Mouse (Mus musculus) ES-CJ7 (cell line): Measurements from ENCODE around the gene Nucb1.
A peak's percentile ranks its signal among the peaks of the same experiment; 100 is the strongest.
"Not testable (repeated sequence)": the region's sequence is repeated elsewhere in the genome, so short reads cannot be mapped to it uniquely, and the experiment has no call there.

Experiments used
- DNase-seq: peaks from one replicate; pipeline ENCODE4 v3.0.0; 2011; ENCODE audit warnings: low read depth, low spot score

Nucb1 gene

DNA sequence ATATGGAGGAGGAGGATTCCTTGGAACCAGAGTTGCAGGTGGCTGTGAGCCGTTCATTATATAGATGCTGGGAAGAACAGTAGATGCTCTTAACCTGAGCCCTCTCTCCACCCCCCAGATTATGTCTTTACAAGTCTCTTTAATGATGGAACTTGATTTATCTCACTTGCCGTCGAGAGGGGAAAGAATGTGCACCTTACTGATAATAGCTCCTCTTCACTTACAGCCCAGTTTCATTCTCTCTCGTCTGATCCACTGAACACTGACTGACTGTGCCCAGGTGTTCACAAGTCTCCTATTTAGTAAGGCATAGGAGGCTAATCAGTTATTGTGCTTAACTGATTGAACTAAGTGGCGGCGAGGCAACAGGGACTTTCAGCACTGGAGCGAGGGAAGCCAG, 20.6 kb downstream of the Nucb1 start:
- no peak for DNase-seq

- peak; percentile 64 for DNase-seq
Measured at GRCm38 (mm10) chr7:45488293-45489204, 21.7 kb downstream of the Nucb1 start, which contains the start of gene Dhdh. TSS of gene Dhdh (minus strand) at chr7:45488805.

- DNase-seq = no peak
Measured at GRCm38 (mm10) chr7:45487861-45488292, 22.3 kb downstream of the Nucb1 start.

GRCm38 (mm10) chr7:45486761-45487415, 23.3 kb downstream of the Nucb1 start, which contains the start of gene Gm45808:
TSS of gene Gm45808 (minus strand) at chr7:45486811.
- no peak for DNase-seq

DNA sequence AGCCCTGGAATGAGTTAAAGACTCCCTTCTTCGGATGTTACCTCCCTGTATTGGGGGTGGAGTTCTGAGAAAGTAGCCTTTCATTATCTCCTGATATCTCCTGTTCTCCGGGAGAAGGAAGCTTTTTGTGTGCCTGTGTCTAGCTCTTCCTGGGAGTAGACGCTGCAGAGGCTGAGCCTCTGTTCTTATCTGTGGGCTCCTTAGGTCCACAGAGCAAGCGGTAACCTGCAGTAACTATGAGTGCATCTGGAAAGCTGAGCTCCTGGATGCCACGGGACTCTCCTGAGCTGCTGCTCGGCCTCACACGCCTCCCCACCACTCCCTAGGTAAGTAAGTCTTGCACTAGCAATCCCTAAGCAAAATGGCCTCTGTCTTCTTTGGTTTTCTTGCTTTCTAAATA, 24.0 kb downstream of the Nucb1 start:
- no peak for DNase-seq

DNA sequence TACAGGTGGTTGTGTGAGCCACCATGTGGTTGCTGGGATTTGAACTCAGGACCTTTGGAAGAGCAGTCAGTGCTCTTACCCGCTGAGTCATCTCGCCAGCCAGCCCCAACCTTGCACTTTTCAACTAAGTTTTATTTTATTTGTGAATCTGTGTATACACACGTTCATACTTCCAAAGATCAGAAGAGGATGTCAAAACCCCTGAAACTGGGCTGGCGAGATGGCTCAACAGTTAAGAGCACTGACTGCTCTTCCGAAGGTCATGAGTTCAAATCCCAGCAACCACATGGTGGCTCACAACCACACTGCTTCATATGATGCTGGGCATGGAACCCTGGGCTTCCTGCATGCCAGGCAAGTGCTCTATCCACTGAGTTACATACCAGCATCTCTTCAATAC, 25.2 kb downstream of the Nucb1 start:
- not testable (repeated sequence) for DNase-seq

- DNase-seq = no peak
Measured at GRCm38 (mm10) chr7:45482166-45482565, 28.0 kb downstream of the Nucb1 start.

DNA sequence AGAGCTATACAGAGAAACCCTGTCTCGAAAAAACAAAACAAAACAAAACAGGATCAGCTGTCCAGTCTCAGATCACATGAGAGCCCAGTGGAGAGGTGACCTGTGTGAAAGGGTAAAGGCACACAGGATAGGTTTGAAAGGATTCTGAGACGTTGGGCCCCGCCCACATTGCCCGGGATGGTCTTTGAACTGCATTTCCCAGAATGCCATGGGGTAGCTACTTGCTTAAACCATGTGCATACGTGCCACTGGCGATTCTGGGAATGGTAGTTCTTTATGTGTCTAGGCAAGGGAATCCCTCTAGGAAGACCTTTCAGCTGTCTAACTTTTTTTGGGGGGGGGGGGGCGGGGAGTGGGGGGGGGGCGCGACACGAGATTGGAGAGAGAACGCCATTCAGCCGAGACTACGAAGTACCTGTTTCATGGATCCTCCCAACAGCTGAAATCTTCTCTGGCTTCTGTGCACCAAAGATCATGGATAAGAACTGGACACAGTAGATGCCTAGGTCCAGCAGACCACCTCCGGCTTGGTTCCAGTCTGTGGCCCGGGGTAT, 28.8 kb downstream of the Nucb1 start, which contains the start of gene Tulp2:
TSS of gene Tulp2 (plus strand) at position 504 of the 554 bp plus-strand sequence.
- peak; percentile 90 for DNase-seq

DNA sequence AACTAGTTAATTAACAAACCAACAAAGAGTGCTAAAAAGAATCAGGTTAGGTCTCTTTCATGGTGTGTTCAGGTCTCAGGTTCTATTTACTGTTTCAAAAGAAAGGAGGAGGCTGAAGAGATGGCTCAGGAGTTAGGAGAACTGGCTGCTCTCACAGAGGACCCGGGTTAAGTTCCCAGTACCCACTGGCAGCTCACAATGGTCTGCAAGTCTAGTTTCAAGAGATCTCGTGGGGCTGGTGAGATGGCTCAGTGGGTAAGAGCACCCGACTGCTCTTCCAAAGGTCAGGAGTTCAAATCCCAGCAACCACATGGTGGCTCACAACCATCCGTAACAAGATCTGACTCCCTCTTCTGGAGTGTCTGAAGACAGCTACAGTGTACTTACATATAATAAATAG, 29.9 kb downstream of the Nucb1 start:
- not testable (repeated sequence) for DNase-seq

GRCm38 (mm10) chr7:45478774-45479173, 31.4 kb downstream of the Nucb1 start:
- no peak for DNase-seq

DNA sequence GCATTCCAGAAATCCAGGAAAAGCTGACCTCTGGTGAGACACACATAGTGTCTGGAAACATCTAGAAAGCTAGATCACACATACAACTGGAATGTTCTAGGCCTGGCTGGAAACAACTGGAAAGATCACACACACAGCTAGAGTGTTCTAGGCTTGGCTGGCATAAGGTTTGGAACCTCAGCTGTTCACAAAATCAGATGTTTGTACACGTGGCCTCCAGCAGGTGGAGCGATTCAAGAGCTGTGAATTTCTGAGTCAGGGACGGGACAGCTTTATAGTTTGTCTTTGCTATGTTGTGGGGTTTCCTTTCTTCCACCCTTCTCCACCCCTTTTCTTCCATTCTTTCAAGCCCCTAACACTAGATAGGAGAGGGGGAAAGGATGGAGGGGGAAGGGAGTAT, 33.2 kb downstream of the Nucb1 start:
- DNase-seq = peak; percentile 77

DNA sequence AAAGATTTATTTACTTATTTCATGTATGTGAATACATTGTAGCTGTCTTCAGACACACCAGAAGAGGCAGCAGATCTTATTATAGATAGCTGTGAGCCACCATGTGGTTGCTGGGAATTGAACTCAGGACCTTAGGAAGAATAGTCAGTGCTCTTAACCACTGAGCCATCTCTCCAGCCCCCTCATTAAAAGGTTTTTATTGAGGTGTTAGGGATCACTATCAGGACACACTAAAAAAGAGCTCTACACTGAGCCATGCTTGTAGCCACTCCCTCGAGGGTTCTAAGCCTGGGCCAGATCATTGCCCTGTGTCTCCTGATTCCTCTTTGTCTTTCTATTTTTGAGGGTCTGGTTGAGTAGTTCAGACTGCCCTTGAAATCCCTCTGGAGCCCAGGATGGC, 33.8 kb downstream of the Nucb1 start:
- DNase-seq = no peak

DNA sequence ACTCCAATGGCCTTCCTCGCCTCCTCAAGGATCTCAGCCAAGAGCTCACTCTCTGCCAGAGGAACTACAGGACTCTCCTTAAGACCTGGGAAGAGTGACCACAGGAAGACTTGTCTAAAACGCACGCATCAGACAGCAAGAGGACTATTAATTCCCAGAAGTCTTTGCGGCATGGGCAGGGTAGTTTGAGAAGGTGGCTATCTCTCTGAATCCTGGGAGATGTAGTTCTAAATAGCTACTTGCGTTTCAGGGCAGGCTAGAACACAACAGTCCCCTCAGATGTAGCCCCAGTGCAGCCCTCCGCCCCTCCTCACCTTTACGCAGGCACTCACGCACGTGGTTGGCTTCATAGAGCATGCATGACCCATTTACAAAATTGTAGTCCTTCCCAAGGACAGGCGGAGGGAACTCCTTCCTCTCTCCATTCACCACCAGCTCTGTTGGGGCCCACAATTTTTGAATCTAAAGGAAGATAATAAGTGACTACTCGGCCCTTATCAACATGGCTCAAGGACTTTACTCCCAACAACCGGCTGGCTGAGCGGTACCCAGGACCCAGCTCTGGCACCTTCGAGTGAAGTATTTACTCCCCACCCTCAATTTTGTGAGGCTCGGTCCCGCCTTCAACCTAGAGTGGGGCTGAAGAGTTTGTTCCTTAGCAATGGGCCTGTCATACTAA, 34.8 kb downstream of the Nucb1 start:
- peak; percentile 83 for DNase-seq

- peak; percentile 74 for DNase-seq
Measured at GRCm38 (mm10) chr7:45470869-45471268, 39.3 kb downstream of the Nucb1 start.

DNA sequence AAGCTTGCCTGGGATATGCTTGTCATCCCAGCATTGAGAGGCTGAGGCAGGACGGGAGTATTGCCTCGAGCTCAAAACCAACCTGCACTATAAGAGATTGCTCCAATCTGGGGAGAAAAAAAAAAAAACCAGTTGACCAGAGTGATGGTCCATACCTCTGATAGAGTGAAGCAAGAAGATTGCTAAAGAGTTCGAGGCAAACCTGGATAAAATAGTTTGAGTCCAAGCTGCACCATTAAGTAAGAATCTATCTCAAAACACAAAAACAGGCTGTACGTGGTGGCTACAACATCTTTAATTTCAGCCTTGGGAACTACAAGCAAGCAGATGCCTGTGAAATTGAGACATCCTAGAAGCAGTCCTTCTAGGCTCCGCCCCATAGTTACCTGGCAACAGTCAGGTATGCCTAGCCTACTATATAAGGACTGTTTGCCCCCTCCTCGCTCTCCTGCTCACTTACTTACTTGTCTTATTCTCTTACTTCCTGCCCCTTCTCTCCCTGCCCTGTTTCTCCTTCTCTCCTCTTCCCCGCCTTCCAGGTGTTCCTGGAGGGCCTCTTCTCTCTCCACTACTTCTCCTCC, 43.0 kb downstream of the Nucb1 start:
- peak; percentile 75 for DNase-seq

GRCm38 (mm10) chr7:45466283-45467089, 43.7 kb downstream of the Nucb1 start, which contains the start of gene Bax:
TSS of gene Bax (minus strand) at chr7:45466898.
- DNase-seq = peak; percentile 97

DNA sequence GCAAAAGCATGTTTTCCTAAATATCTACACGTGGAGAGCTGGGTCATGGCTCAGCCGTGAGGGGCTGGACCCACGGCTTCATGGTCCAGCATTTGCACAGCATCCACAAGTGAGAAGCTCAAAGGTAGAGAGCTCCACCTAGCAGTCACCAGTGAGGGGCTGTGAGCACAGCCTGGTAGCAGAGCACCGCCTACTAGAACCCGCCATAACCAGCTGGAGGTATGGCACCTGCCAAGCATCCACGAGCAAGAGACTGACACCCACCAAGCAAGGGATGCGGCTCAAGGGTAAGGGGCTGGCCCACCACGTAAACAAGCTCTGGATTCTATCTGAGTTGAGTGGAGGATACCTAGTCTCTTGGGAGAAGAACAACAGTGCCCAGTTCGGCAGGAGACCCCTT, 44.7 kb downstream of the Nucb1 start:
- peak; percentile 72 for DNase-seq

GRCm38 (mm10) chr7:45465112-45465511, 45.1 kb downstream of the Nucb1 start:
- no peak for DNase-seq

GRCm38 (mm10) chr7:45463987-45464778, 46.0 kb downstream of the Nucb1 start:
- DNase-seq = no peak

DNA sequence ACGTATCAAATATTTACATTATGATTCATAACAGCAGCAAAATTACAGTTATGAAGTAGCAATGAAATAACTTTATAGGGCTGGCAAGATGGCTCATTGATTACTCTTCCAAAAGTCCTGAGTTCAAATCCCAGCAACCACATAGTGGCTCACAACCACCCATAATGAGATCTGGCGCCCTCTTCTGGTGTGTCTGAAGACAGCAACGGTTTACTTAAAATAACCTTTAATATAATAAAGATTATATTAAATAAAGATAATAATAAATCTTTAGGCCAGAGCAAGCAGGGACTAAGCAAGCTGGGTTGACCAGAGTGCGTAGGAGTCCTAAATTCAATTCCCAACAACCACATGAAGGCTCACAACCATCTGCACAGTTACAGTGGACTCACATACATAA, 47.3 kb downstream of the Nucb1 start:
- DNase-seq = not testable (repeated sequence)
